ENCODE assay signal across 22 mouse cellular contexts in genomic region chrX:6252873-6253272, GRCm38 (mm10).
DNase-seq lines count a peak whose midpoint lies in the region; ATAC-seq lines count a peak whose summit lies in the region.
"Had no signal": no experiment of that assay in that cellular context is flagged by ENCODE, and none has a peak within 500 bp of the region (broad histone marks: within the 10 kb centered on the region; RNA-seq: fewer than 3 reads in every experiment).

No protein-coding gene starts in this region.

- 73% methylated on average over 2 of the region's 2 CpGs for WGBS in limb, embryonic 10.5 days

- H3K36me3 ChIP-seq in limb, embryonic 10.5 days: no peaks in the 10 kb centered on the region
- H3K36me3 ChIP-seq: embryonic facial prominence, embryonic 10.5 days; embryonic facial prominence, embryonic 12.5 days; forebrain, embryonic 15.5 days had no signal

- no peaks in the 10 kb centered on the region for H3K4me1 ChIP-seq in limb, embryonic 10.5 days
- H3K4me1 ChIP-seq: embryonic facial prominence, embryonic 10.5 days; embryonic facial prominence, embryonic 12.5 days; forebrain, embryonic 13.5 days; forebrain, embryonic 15.5 days had no signal

- no peak overlapping the region for H3K4me3 ChIP-seq in limb, embryonic 10.5 days
- H3K4me3 ChIP-seq: embryonic facial prominence, embryonic 10.5 days; embryonic facial prominence, embryonic 12.5 days; forebrain, embryonic 13.5 days; forebrain, embryonic 15.5 days had no signal

- DNase-seq in 3134 (ENCODE audit: extremely low read depth, insufficient read length, low spot score) (peak; percentile 6), 416B (ENCODE audit: low read depth) (peak; percentile 76)
- peak; percentile 5 for DNase-seq in brain, adult 2 months (ENCODE audit: low read depth, low spot score)
- DNase-seq in adrenal gland, adult 2 months: no peak
- no peak for DNase-seq in embryo, embryonic 10 days (ENCODE audit: low spot score)
- DNase-seq in limb, embryonic 10.5 days (ENCODE audit: low spot score): no peak
- no peak for DNase-seq in heart, adult 8-10 months (ENCODE audit: low spot score)
- DNase-seq: adrenal gland, postnatal 10 days; adrenal gland, postnatal 25 days; cerebellum, adult 11-12 months; cerebellum, adult 2 months; cerebellum, adult 9-10 months; cerebellum, postnatal 10 days; cerebellum, postnatal 25 days; forebrain, postnatal 0 days had no signal

- no peaks in the 10 kb centered on the region for H3K9me3 ChIP-seq in limb, embryonic 10.5 days (replicated peaks)
- H3K9me3 ChIP-seq: embryonic facial prominence, embryonic 10.5 days; embryonic facial prominence, embryonic 12.5 days; forebrain, embryonic 13.5 days; forebrain, embryonic 15.5 days had no signal

- ATAC-seq in granulocyte monocyte progenitor cell, adult 5-6 weeks (replicated peaks; ENCODE audit: poor library complexity, severe bottlenecking): peak; percentile 72
- ATAC-seq: activated CD4-positive, CD25-positive, alpha-beta regulatory T cell, adult 4 months; forebrain, embryonic 13.5 days; forebrain, embryonic 15.5 days; forebrain, postnatal 0 days; Patski had no signal

- no peak overlapping the region for H3K27ac ChIP-seq in limb, embryonic 10.5 days
- H3K27ac ChIP-seq: embryonic facial prominence, embryonic 10.5 days; embryonic facial prominence, embryonic 12.5 days; forebrain, embryonic 13.5 days; forebrain, embryonic 15.5 days had no signal

- H3K27me3 ChIP-seq in limb, embryonic 10.5 days (ENCODE audit: low read depth, poor library complexity, severe bottlenecking): no peaks in the 10 kb centered on the region
- H3K27me3 ChIP-seq: embryonic facial prominence, embryonic 12.5 days; forebrain, embryonic 13.5 days; forebrain, embryonic 15.5 days had no signal

Comparison
In these comparisons a context has a peak if more than half of its experiments do, and no peak if none do; other contexts are left out.
1. DNase-seq: peak in 3134 (single experiment), 416B (single experiment) and brain, adult 2 months (single experiment); none in adrenal gland, adult 2 months (single experiment), embryo, embryonic 10 days (single experiment), limb, embryonic 10.5 days (single experiment) and heart, adult 8-10 months (single experiment).